Mouse (Mus musculus): ENCODE results near the gene Fam84a. TPM values are rescaled to one million over a fixed set of nuclear protein-coding genes. Genes with fewer than 3 reads are reported as not detected.

Gene Fam84a
- 43.3 TPM for polyA plus RNA-seq (2015; fragmentation: Illumina TruSeq; extraction: RNeasy Lipid Tissue Mini Kit (QIAGEN cat#74804); ENCODE audit: low read depth, low replicate concordance)

GRCm38 (mm10) chr12:14151921-14152320, at the start of gene Fam84a:
Gene Fam84a (minus strand): TSS chr12:14152054.

All from brain, adult 10 weeks (tissue).